Mouse (Mus musculus) myocyte (in vitro differentiated cells): ENCODE data around the gene Arhgef25.

Experiments used
- CEBPB ChIP-seq: IDR thresholded peaks from 2 replicates; pipeline ENCODE4 v1.6.1; 2011; ENCODE audit warnings: mild to moderate bottlenecking, moderate library complexity; ENCODE audit not compliant: poor library complexity, insufficient read depth, severe bottlenecking
- E2F4 ChIP-seq: IDR thresholded peaks from one replicate; pipeline ENCODE4 v1.6.1; 2011; ENCODE audit warnings: mild to moderate bottlenecking, control low read depth, moderate library complexity; ENCODE audit not compliant: insufficient read depth
- MYOD1 ChIP-seq, 3 experiments: IDR thresholded peaks; one replicate each; pipeline ENCODE4 v1.6.1; 2011; ENCODE audit warnings: control low read depth in 2 of 3, low read depth in 2 of 3, mild to moderate bottlenecking in 2 of 3, moderate library complexity in 1 of 3; ENCODE audit not compliant: insufficient read length in 2 of 3, control insufficient read depth in 1 of 3
- POLR2A ChIP-seq: IDR thresholded peaks from one replicate; pipeline ENCODE4 v1.6.1; 2011; ENCODE audit warnings: low read depth, mild to moderate bottlenecking, control low read depth, moderate library complexity; ENCODE audit not compliant: insufficient read length
- POLR2AphosphoS2 ChIP-seq: IDR thresholded peaks from one replicate; pipeline ENCODE4 v1.6.1; 2011; ENCODE audit warnings: low read depth, control low read depth; ENCODE audit not compliant: insufficient read length
- REST ChIP-seq: IDR thresholded peaks from one replicate; pipeline ENCODE4 v1.6.1; 2011; ENCODE audit warnings: mild to moderate bottlenecking, control low read depth, moderate library complexity; ENCODE audit not compliant: insufficient read depth, insufficient read length
- TCF12 ChIP-seq: IDR thresholded peaks from one replicate; pipeline ENCODE4 v1.6.1; 2011; ENCODE audit warnings: mild to moderate bottlenecking, control low read depth; ENCODE audit not compliant: poor library complexity, insufficient read depth, severe bottlenecking

DNA sequence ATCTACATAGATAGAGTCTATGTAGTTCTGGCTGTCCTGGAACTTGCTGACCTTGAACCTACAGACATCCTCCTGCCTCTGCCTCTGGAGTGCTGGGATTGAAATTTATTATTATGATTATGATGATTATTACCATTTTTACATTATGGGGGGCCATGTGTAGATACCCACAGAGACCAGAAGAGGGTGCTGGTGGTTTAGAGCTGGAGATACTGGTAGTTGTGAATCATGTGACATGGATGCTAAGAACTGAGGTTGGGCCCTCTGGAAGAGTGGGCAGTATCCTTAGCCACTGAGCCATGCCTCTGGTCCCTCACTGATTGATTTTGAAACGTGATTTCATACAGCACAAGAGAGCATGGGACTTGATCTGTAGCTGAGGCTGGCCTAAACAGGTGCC, 3.4 kb downstream of the Arhgef25 start:
- TF ChIP-seq E2F4, result no peak
- no peak for TF ChIP-seq TCF12
- no peak for TF ChIP-seq POLR2A
- TF ChIP-seq POLR2AphosphoS2, result no peak
- TF ChIP-seq CEBPB, result no peak
- no peak for TF ChIP-seq MYOD1 (IDR thresholded peaks at IDR 0.05; ENCODE audit: control insufficient read depth in 1 of 3, insufficient read length in 2 of 3, low read depth in 2 of 3)
- no peak for TF ChIP-seq REST
